In genomic region chr19:13812823-13813222, GRCm38 (mm10) we compare ENCODE assay signal across 22 mouse cellular contexts. TPM values are rescaled to one million over a fixed set of nuclear protein-coding genes. Genes with fewer than 3 reads are reported as not detected.
A peak's percentile ranks its signal among the peaks of the same experiment; 100 is the strongest.
DNase-seq lines count a peak whose midpoint lies in the region; ATAC-seq and TF ChIP-seq lines count a peak whose summit lies in the region.
"Had no signal": no experiment of that assay in that cellular context is flagged by ENCODE, and none has a peak within 500 bp of the region (broad histone marks: within the 10 kb centered on the region; RNA-seq: fewer than 3 reads in every experiment).

No protein-coding gene starts in this region.

- TF ChIP-seq CTCF in gastrocnemius, adult 2 months (IDR thresholded peaks at IDR 0.05) = peak; percentile 31
- TF ChIP-seq CTCF in liver, postnatal 0 days (IDR thresholded peaks at IDR 0.05; ENCODE audit: low read depth) = peak; percentile 42
- peak; percentile 62 for TF ChIP-seq CTCF in ES-Bruce4 (IDR thresholded peaks at IDR 0.05; ENCODE audit: low read depth, low read length)
- 0 out of 2 replicates have a peak, but pooled peaks have one; percentile 2 for TF ChIP-seq CTCF in cortical plate, adult 2 months (IDR thresholded peaks at IDR 0.05; ENCODE audit: extremely low read depth, insufficient read depth, low read length)

- no peaks in the 10 kb centered on the region for H3K4me1 ChIP-seq in liver, postnatal 0 days (ENCODE audit: insufficient read depth)
- no peaks in the 10 kb centered on the region for H3K4me1 ChIP-seq in liver, embryonic 12.5 days
- no peaks in the 10 kb centered on the region for H3K4me1 ChIP-seq in ES-Bruce4 (ENCODE audit: control insufficient read depth, insufficient read depth, low read length)
- no peaks in the 10 kb centered on the region for H3K4me1 ChIP-seq in cortical plate, adult 2 months (ENCODE audit: control insufficient read depth, insufficient read depth, low read length)
- H3K4me1 ChIP-seq: forebrain, embryonic 15.5 days; midbrain, embryonic 10.5 days had no signal

- H3K27ac ChIP-seq in gastrocnemius, adult 2 months = no peak overlapping the region
- no peak overlapping the region for H3K27ac ChIP-seq in liver, postnatal 0 days (ENCODE audit: low read depth)
- no peak overlapping the region for H3K27ac ChIP-seq in liver, embryonic 12.5 days
- no peak overlapping the region for H3K27ac ChIP-seq in ES-Bruce4 (ENCODE audit: insufficient read depth, low read length)
- H3K27ac ChIP-seq in cortical plate, adult 2 months (ENCODE audit: insufficient read depth, low read length) = no peak overlapping the region
- H3K27ac ChIP-seq: forebrain, embryonic 15.5 days; midbrain, embryonic 10.5 days had no signal

- 56% methylated on average over 2 of the region's 2 CpGs for WGBS in liver, postnatal 0 days (ENCODE audit: insufficient replicate concordance)
- WGBS in liver, embryonic 12.5 days (ENCODE audit: insufficient replicate concordance) = 43% methylated on average over 2 of the region's 2 CpGs

- H3K36me3 ChIP-seq in liver, postnatal 0 days (replicated peaks; ENCODE audit: insufficient read depth, low read length) = no peaks in the 10 kb centered on the region
- H3K36me3 ChIP-seq in liver, embryonic 12.5 days = no peaks in the 10 kb centered on the region
- no peaks in the 10 kb centered on the region for H3K36me3 ChIP-seq in ES-Bruce4 (ENCODE audit: control insufficient read depth, insufficient read depth, low read length, poor library complexity, severe bottlenecking)
- H3K36me3 ChIP-seq: forebrain, embryonic 15.5 days; midbrain, embryonic 10.5 days had no signal

- no peak overlapping the region for H3K4me3 ChIP-seq in gastrocnemius, adult 2 months
- H3K4me3 ChIP-seq in liver, postnatal 0 days (ENCODE audit: low read depth, low read length) = no peak overlapping the region
- no peak overlapping the region for H3K4me3 ChIP-seq in liver, embryonic 12.5 days
- H3K4me3 ChIP-seq in ES-Bruce4 (ENCODE audit: low read depth, low read length) = no peak overlapping the region
- H3K4me3 ChIP-seq in cortical plate, adult 2 months (ENCODE audit: insufficient read depth, low read length) = no peak overlapping the region
- H3K4me3 ChIP-seq: erythroblast, embryonic 14.5 days; forebrain, embryonic 15.5 days; midbrain, embryonic 10.5 days had no signal

- TF ChIP-seq POLR2A in ES-Bruce4 (IDR thresholded peaks at IDR 0.05; ENCODE audit: insufficient read depth, low read length) = no peak
- no peak for TF ChIP-seq POLR2A in cortical plate, adult 2 months (IDR thresholded peaks at IDR 0.05; ENCODE audit: extremely low read depth, insufficient read depth, low read length)

- H3K27me3 ChIP-seq in liver, postnatal 0 days (ENCODE audit: insufficient read depth, low read length) = no peaks in the 10 kb centered on the region
- H3K27me3 ChIP-seq in liver, embryonic 12.5 days (replicated peaks) = no peaks in the 10 kb centered on the region
- no peaks in the 10 kb centered on the region for H3K27me3 ChIP-seq in ES-Bruce4 (ENCODE audit: control insufficient read depth, insufficient read depth, low read length, poor library complexity, severe bottlenecking)
- H3K27me3 ChIP-seq: forebrain, embryonic 15.5 days had no signal

- no peak for TF ChIP-seq EP300 in liver, postnatal 0 days (IDR thresholded peaks at IDR 0.05; ENCODE audit: low read depth)
- no peak for TF ChIP-seq EP300 in ES-Bruce4 (IDR thresholded peaks at IDR 0.05; ENCODE audit: insufficient read depth, low read depth, low read length)

- intact Hi-C loops in gastrocnemius, adult 2 months (cut with DNase I) = no loop called here

- no peak for DNase-seq in gastrocnemius, adult 2 months
- no peak for DNase-seq in gastrocnemius, adult 8-10 months (ENCODE audit: low spot score in 2 of 2)
- no peak for DNase-seq in liver, postnatal 0 days
- DNase-seq in layer of hippocampus, adult 18-20 months (ENCODE audit: low spot score in 2 of 2) = no peak
- DNase-seq in right cerebral cortex, adult 18-20 months = no peak
- DNase-seq: adrenal gland, adult 2 months; cerebellum, adult 9-10 months; gastrocnemius, postnatal 25 days; kidney, postnatal 25 days; lung, postnatal 14 days had no signal

- no peak overlapping the region for H3K4me2 ChIP-seq in liver, postnatal 0 days (ENCODE audit: low read depth, low read length)
- no peak overlapping the region for H3K4me2 ChIP-seq in liver, embryonic 12.5 days
- H3K4me2 ChIP-seq: forebrain, embryonic 15.5 days; heart, embryonic 11.5 days had no signal

- ATAC-seq in liver, postnatal 0 days = no peak
- no peak for ATAC-seq in liver, embryonic 12.5 days
- ATAC-seq: forebrain, embryonic 15.5 days; intestine, embryonic 16.5 days had no signal

- H3K9me3 ChIP-seq in liver, postnatal 0 days (ENCODE audit: low read length) = no peaks in the 10 kb centered on the region
- H3K9me3 ChIP-seq in liver, embryonic 12.5 days (replicated peaks) = no peaks in the 10 kb centered on the region
- H3K9me3 ChIP-seq in ES-Bruce4 (replicated peaks; ENCODE audit: control insufficient read depth, insufficient read depth, low read length, poor library complexity, severe bottlenecking) = peaks cover 7% of the 10 kb centered on the region
- H3K9me3 ChIP-seq: forebrain, embryonic 15.5 days; midbrain, embryonic 10.5 days had no signal

- no peak overlapping the region for H3K9ac ChIP-seq in liver, postnatal 0 days (replicated peaks)
- H3K9ac ChIP-seq in liver, embryonic 12.5 days = no peak overlapping the region
- no peak overlapping the region for H3K9ac ChIP-seq in ES-Bruce4 (ENCODE audit: low read depth, poor library complexity, severe bottlenecking)
- H3K9ac ChIP-seq: forebrain, embryonic 15.5 days had no signal

RNA-seq across cellular contexts. Expression of gene Olfr1499, which starts 6.4 kb away (rescaled TPM):
- not detected for total RNA-seq in gastrocnemius, adult 2 months (2021)
- total RNA-seq in gastrocnemius, adult 8-10 months (2022) = not detected
- polyA plus RNA-seq in liver, postnatal 0 days (2015; fragmentation: Nextera tagmentation; extraction: Ambion mirVana) = not detected in 2 replicates
- polyA plus RNA-seq in liver, embryonic 12.5 days (2016; fragmentation: Nextera tagmentation; extraction: Ambion mirVana) = not detected in 2 replicates
- not detected in 2 replicates for polyA plus RNA-seq in ES-Bruce4 (2011; ENCODE audit: insufficient read depth, insufficient read length, low read depth, missing spikeins)
- not detected in 2 replicates for polyA plus RNA-seq in cortical plate, adult 2 months (2012; rRNA removed)
- not detected for total RNA-seq in layer of hippocampus, adult 18-20 months (2021)
- total RNA-seq: adrenal gland, adult 2 months; gastrocnemius, postnatal 25 days; hematopoietic stem cell, adult 5-6 weeks; left cerebral cortex, adult 8-10 months had no signal
- polyA plus RNA-seq: adrenal gland, adult 2 months; erythroblast, embryonic 14.5 days; forebrain, embryonic 15.5 days; heart, embryonic 11.5 days; intestine, embryonic 16.5 days; limb, embryonic 14.5 days; midbrain, embryonic 10.5 days; neural tube, embryonic 14.5 days had no signal

RNA-seq across cellular contexts. Expression of gene Olfr1497, which starts 14.8 kb away (rescaled TPM):
- not detected for total RNA-seq in gastrocnemius, adult 2 months (2021)
- not detected for total RNA-seq in gastrocnemius, adult 8-10 months (2022)
- not detected in 2 replicates for polyA plus RNA-seq in liver, postnatal 0 days (2015; fragmentation: Nextera tagmentation; extraction: Ambion mirVana)
- not detected in 2 replicates for polyA plus RNA-seq in liver, embryonic 12.5 days (2016; fragmentation: Nextera tagmentation; extraction: Ambion mirVana)
- polyA plus RNA-seq in ES-Bruce4 (2011; ENCODE audit: insufficient read depth, insufficient read length, low read depth, missing spikeins) = not detected in 2 replicates
- polyA plus RNA-seq in cortical plate, adult 2 months (2012; rRNA removed) = not detected in 2 replicates
- not detected for total RNA-seq in layer of hippocampus, adult 18-20 months (2021)
- total RNA-seq: adrenal gland, adult 2 months; gastrocnemius, postnatal 25 days; hematopoietic stem cell, adult 5-6 weeks; left cerebral cortex, adult 8-10 months had no signal
- polyA plus RNA-seq: adrenal gland, adult 2 months; erythroblast, embryonic 14.5 days; forebrain, embryonic 15.5 days; heart, embryonic 11.5 days; intestine, embryonic 16.5 days; limb, embryonic 14.5 days; midbrain, embryonic 10.5 days; neural tube, embryonic 14.5 days had no signal

RNA-seq across cellular contexts. Expression of gene Olfr1500, which starts 17.5 kb away (rescaled TPM):
- not detected for total RNA-seq in gastrocnemius, adult 2 months (2021)
- total RNA-seq in gastrocnemius, adult 8-10 months (2022) = not detected
- polyA plus RNA-seq in liver, postnatal 0 days (2015; fragmentation: Nextera tagmentation; extraction: Ambion mirVana) = not detected in 2 replicates
- polyA plus RNA-seq in liver, embryonic 12.5 days (2016; fragmentation: Nextera tagmentation; extraction: Ambion mirVana) = not detected in 2 replicates
- polyA plus RNA-seq in ES-Bruce4 (2011; ENCODE audit: insufficient read depth, insufficient read length, low read depth, missing spikeins) = not detected in 2 replicates
- not detected in 2 replicates for polyA plus RNA-seq in cortical plate, adult 2 months (2012; rRNA removed)
- total RNA-seq in layer of hippocampus, adult 18-20 months (2021) = not detected
- total RNA-seq: adrenal gland, adult 2 months; gastrocnemius, postnatal 25 days; hematopoietic stem cell, adult 5-6 weeks; left cerebral cortex, adult 8-10 months had no signal
- polyA plus RNA-seq: adrenal gland, adult 2 months; erythroblast, embryonic 14.5 days; forebrain, embryonic 15.5 days; heart, embryonic 11.5 days; intestine, embryonic 16.5 days; limb, embryonic 14.5 days; midbrain, embryonic 10.5 days; neural tube, embryonic 14.5 days had no signal

RNA-seq across cellular contexts. Expression of gene Olfr1496, which starts 35.1 kb away (rescaled TPM):
- not detected for total RNA-seq in gastrocnemius, adult 2 months (2021)
- not detected for total RNA-seq in gastrocnemius, adult 8-10 months (2022)
- not detected in 2 replicates for polyA plus RNA-seq in liver, postnatal 0 days (2015; fragmentation: Nextera tagmentation; extraction: Ambion mirVana)
- not detected in 2 replicates for polyA plus RNA-seq in liver, embryonic 12.5 days (2016; fragmentation: Nextera tagmentation; extraction: Ambion mirVana)
- polyA plus RNA-seq in ES-Bruce4 (2011; ENCODE audit: insufficient read depth, insufficient read length, low read depth, missing spikeins) = not detected in 2 replicates
- polyA plus RNA-seq in cortical plate, adult 2 months (2012; rRNA removed) = not detected in 2 replicates
- not detected for total RNA-seq in layer of hippocampus, adult 18-20 months (2021)
- total RNA-seq: adrenal gland, adult 2 months; gastrocnemius, postnatal 25 days; hematopoietic stem cell, adult 5-6 weeks; left cerebral cortex, adult 8-10 months had no signal
- polyA plus RNA-seq: adrenal gland, adult 2 months; erythroblast, embryonic 14.5 days; forebrain, embryonic 15.5 days; heart, embryonic 11.5 days; intestine, embryonic 16.5 days; limb, embryonic 14.5 days; midbrain, embryonic 10.5 days; neural tube, embryonic 14.5 days had no signal

RNA-seq across cellular contexts. Expression of gene Olfr1501, which starts 37.7 kb away (rescaled TPM):
- not detected for total RNA-seq in gastrocnemius, adult 2 months (2021)
- not detected for total RNA-seq in gastrocnemius, adult 8-10 months (2022)
- polyA plus RNA-seq in liver, postnatal 0 days (2015; fragmentation: Nextera tagmentation; extraction: Ambion mirVana) = not detected in 2 replicates
- not detected in 2 replicates for polyA plus RNA-seq in liver, embryonic 12.5 days (2016; fragmentation: Nextera tagmentation; extraction: Ambion mirVana)
- not detected in 2 replicates for polyA plus RNA-seq in ES-Bruce4 (2011; ENCODE audit: insufficient read depth, insufficient read length, low read depth, missing spikeins)
- not detected in 2 replicates for polyA plus RNA-seq in cortical plate, adult 2 months (2012; rRNA removed)
- not detected for total RNA-seq in layer of hippocampus, adult 18-20 months (2021)
- total RNA-seq: adrenal gland, adult 2 months; gastrocnemius, postnatal 25 days; hematopoietic stem cell, adult 5-6 weeks; left cerebral cortex, adult 8-10 months had no signal
- polyA plus RNA-seq: adrenal gland, adult 2 months; erythroblast, embryonic 14.5 days; forebrain, embryonic 15.5 days; heart, embryonic 11.5 days; intestine, embryonic 16.5 days; limb, embryonic 14.5 days; midbrain, embryonic 10.5 days; neural tube, embryonic 14.5 days had no signal

Comparison
In these comparisons a context has a peak if more than half of its experiments do, and no peak if none do; other contexts are left out.
1. CTCF ChIP-seq: peak in every context shown above with its lines; median percentile 62 in ES-Bruce4; 42 in liver, postnatal 0 days; 31 in gastrocnemius, adult 2 months; 2 in cortical plate, adult 2 months.